Mouse (Mus musculus) adrenal gland, postnatal 4 days (tissue): Measurements from ENCODE around the gene Thap3. TPM values are rescaled to one million over a fixed set of nuclear protein-coding genes. Genes with fewer than 3 reads are reported as not detected.
A peak's percentile ranks its signal among the peaks of the same experiment; 100 is the strongest.

Source experiments
- DNase-seq, 2 experiments: peaks; one replicate each; pipeline ENCODE4 v3.0.0; 2021 to 2022; ENCODE audit warnings: low spot score in 2 of 2, mixed read lengths in 2 of 2
- total RNA-seq, 2 experiments: library from RNA; stranded (reverse); gene quantifications; 2 replicates each; pipeline ENCODE4 v1.2.3; 2021

Gene Thap3
- total RNA-seq, 2 experiments from 2014 or later = 35.6 to 41.8 TPM

GRCm38 (mm10) chr4:151933505-151934214 is 55.1 kb downstream of the Thap3 start, which contains the start of gene Dnajc11:
Gene Dnajc11, plus strand, starts transcription at chr4:151933691.
- peak; percentile 91 to 96 for DNase-seq

Other genes starting within 250 kb of the Thap3 start
- 10 to 100 TPM; 51.1 to 60.0 TPM for gene Camta1, start 127.1 kb downstream of the Thap3 start, total RNA-seq
- 10 to 100 TPM; 86.2 to 94.5 TPM for gene Dnajc11, start 55.3 kb downstream of the Thap3 start, total RNA-seq
- 10 to 100 TPM; 24.8 to 28.0 TPM for gene Phf13, start 7.3 kb upstream of the Thap3 start, total RNA-seq
- gene Klhl21, start 19.8 kb upstream of the Thap3 start, total RNA-seq = 10 to 100 TPM; 18.8 to 19.3 TPM
- 10 to 100 TPM; 16.8 to 17.0 TPM for gene Zbtb48, start 38.7 kb upstream of the Thap3 start, total RNA-seq
- gene Tas1r1, start 49.6 kb upstream of the Thap3 start, total RNA-seq = under 1 TPM; 0.25 to 0.37 TPM
- gene Nol9, start 50.3 kb upstream of the Thap3 start, total RNA-seq = 10 to 100 TPM; 22.5 to 23.4 TPM
- gene Plekhg5, start 83.5 kb upstream of the Thap3 start, total RNA-seq = 10 to 100 TPM; 26.2 to 32.1 TPM
- gene Tnfrsf25, start 126.9 kb upstream of the Thap3 start, total RNA-seq = 1 to 10 TPM; 1.2 to 1.4 TPM
- gene Espn, start 163.4 kb upstream of the Thap3 start, total RNA-seq = 1 to 10 TPM; 1.0 to 5.1 TPM
- gene Hes2, start 169.9 kb upstream of the Thap3 start, total RNA-seq = not detected
- 10 to 100 TPM; 39.1 to 44.4 TPM for gene Acot7, start 189.1 kb upstream of the Thap3 start, total RNA-seq